Mouse (Mus musculus) hindbrain, embryonic 16.5 days (tissue): ENCODE measurements at regions not wholly inside any gene's neighbourhood (a gene's known extent, or its start where the extent isn't known, plus 50 kb on each side); places are given as distances from the start of the nearest gene placed in this dataset.

Experiments used
- ATAC-seq: fragments of 200-750 bp; cut with Nextera tagmentation; 2 replicates; pipeline ENCODE4 v1.8.0; 2017; ENCODE audit warnings: moderate TSS enrichment, moderate library complexity
- H3K27ac ChIP-seq: fragments of 300-500 bp; sonication (generic); 2 replicates; pipeline ENCODE4 v1.5.1; 2014; ENCODE audit warnings: low read depth, mild to moderate bottlenecking, control low read depth, low read length, moderate library complexity
- H3K27me3 ChIP-seq: fragments of 300-500 bp; sonication (generic); replicated peaks from 2 replicates; pipeline ENCODE4 v1.6.1; 2014; ENCODE audit warnings: low read length; ENCODE audit not compliant: control insufficient read depth, insufficient read depth
- H3K36me3 ChIP-seq: fragments of 300-500 bp; sonication (generic); 2 replicates; pipeline ENCODE4 v1.6.1; 2014; ENCODE audit warnings: mild to moderate bottlenecking, low read length, moderate library complexity, mixed read lengths; ENCODE audit not compliant: control insufficient read depth, insufficient read depth
- H3K4me1 ChIP-seq: fragments of 300-500 bp; sonication (generic); 2 replicates; pipeline ENCODE4 v1.6.1; 2014; ENCODE audit warnings: low read depth, low read length; ENCODE audit not compliant: control insufficient read depth, insufficient read depth
- H3K4me2 ChIP-seq: fragments of 300-500 bp; sonication (generic); 2 replicates; pipeline ENCODE4 v1.6.1; 2014; ENCODE audit warnings: mild to moderate bottlenecking, low read length, control low read depth, moderate library complexity
- H3K4me3 ChIP-seq: fragments of 300-500 bp; sonication (generic); 2 replicates; pipeline ENCODE4 v1.5.1; 2014; ENCODE audit warnings: mild to moderate bottlenecking, low read length, control low read depth, moderate library complexity
- H3K9ac ChIP-seq: fragments of 300-500 bp; sonication (generic); 2 replicates; pipeline ENCODE4 v1.6.1; 2014; ENCODE audit warnings: low read depth, mild to moderate bottlenecking, control low read depth, low read length, moderate library complexity
- H3K9me3 ChIP-seq: fragments of 300-500 bp; sonication (generic); 2 replicates; pipeline ENCODE4 v1.6.1; 2014; ENCODE audit warnings: mild to moderate bottlenecking, low read length, moderate library complexity; ENCODE audit not compliant: control insufficient read depth
- WGBS: fragments of 180-500 bp; shearing (Covaris S2); extraction: QIAGEN DNeasy Blood & Tissue Kit; methylation state at CpG from one replicate; pipeline ENCODE4 v1.1.7; 2014; 5-methylcytosine and 5-hydroxymethylcytosine counted together

DNA sequence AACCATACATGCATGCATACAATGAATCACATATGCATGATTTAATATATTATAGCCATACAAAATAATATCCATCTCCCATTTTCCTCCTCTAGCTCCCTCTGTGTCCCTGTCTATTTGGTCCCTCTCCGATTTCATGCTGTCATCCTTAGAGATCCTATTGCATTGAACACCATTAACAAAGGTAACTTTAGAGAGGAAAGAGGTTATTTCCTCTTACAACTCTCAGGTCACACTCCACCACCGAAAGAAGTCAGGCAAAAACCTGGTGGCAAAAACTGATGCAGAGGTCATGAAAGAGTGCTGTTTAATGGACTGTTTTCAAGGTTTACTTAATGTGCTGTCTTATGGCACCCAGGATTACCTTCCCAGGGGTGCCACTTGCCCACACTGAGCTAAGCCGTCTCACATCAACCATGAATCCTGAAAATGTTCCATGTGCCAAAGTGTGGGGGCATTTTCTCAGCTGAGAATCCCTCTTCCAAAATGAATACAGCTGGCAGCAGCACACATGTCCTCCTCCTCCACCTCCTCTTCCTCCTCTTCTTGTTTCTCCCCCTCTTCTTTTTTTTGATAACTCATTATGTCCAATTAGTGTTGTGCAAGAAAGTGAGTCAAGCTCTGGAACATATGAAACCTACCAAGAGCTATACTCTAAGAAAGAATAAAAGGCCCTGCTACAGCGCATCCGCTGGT lies 212.4 kb downstream of the Efhb start:
- H3K9me3 ChIP-seq = no peaks in the 10 kb centered on the region
- no peak overlapping the region for H3K9ac ChIP-seq
- H3K4me1 ChIP-seq = no peaks in the 10 kb centered on the region
- no peak overlapping the region for H3K27ac ChIP-seq
- 86% methylated on average over 5 of the region's 5 CpGs for WGBS
- no peaks in the 10 kb centered on the region for H3K27me3 ChIP-seq
- H3K36me3 ChIP-seq = no peaks in the 10 kb centered on the region
- H3K4me2 ChIP-seq = no peak overlapping the region
- H3K4me3 ChIP-seq = no peak overlapping the region
- no peak for ATAC-seq

DNA sequence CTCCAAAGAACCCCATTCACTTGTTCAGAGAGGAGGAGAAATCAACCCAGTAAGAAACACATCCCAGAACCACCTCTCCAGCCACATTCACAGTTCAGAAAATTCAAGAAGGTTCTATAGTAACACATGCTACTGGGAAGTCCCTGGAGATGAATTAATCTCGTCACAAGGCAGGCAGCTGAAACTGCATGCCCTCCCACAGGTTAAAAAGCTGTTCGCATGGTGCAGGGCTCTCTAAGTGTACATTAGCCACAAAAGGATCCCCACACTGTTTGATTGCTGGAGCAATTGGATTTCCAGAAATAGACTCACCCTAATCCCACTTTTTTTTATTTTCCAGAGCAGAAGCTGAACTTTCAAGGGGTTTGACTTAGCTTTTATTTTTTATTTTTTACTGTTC lies 214.6 kb downstream of the Efhb start:
- Histone ChIP-seq H3K27ac (no peak overlapping the region), H3K27me3 (no peaks in the 10 kb centered on the region), H3K9ac (no peak overlapping the region), H3K36me3 (no peaks in the 10 kb centered on the region), H3K4me1 (no peaks in the 10 kb centered on the region), H3K4me2 (no peak overlapping the region), H3K9me3 (no peaks in the 10 kb centered on the region), H3K4me3 (no peak overlapping the region)
- 0 out of 2 replicates have a peak, but pooled peaks have one; percentile 64 for ATAC-seq
- 32% methylated on average over 2 of the region's 2 CpGs for WGBS

DNA sequence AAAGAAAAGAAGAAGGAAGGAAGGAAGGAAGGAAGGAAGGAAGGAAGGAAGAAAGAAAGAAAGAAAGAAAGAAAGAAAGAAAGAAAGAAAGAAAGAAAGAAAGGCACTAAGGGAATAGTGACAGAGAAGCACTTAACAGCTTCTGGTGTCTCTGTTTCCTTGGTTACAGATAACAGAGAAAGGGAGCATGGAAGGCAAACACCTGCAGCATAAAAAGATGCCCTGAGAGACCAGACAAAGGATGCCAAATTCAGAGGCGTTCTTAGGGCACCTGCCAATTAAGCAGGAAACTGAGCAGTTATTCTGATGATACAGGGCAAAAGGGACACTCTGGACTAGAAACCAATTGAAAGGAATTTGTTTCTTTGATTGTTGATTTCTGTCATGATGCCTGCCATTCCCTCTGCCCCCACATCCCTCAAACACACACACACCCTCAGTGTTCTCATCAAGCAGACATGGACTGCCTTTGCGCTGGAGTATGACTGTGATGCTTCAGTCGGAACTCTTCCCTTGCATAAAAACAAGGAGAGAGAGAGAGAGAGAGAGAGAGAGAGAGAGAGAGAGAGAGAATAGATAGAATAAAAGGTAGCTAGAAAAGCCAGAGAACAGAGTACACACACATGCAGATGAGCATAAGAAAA lies 215.4 kb downstream of the Efhb start:
- H3K9me3 ChIP-seq = no peaks in the 10 kb centered on the region
- no peaks in the 10 kb centered on the region for H3K36me3 ChIP-seq
- no peak overlapping the region for H3K9ac ChIP-seq
- H3K4me2 ChIP-seq = no peak overlapping the region
- no peaks in the 10 kb centered on the region for H3K4me1 ChIP-seq
- WGBS = 50% methylated on average over 3 of the region's 3 CpGs
- ATAC-seq = peak; percentile 85
- H3K27ac ChIP-seq = no peak overlapping the region
- no peak overlapping the region for H3K4me3 ChIP-seq
- no peaks in the 10 kb centered on the region for H3K27me3 ChIP-seq

DNA sequence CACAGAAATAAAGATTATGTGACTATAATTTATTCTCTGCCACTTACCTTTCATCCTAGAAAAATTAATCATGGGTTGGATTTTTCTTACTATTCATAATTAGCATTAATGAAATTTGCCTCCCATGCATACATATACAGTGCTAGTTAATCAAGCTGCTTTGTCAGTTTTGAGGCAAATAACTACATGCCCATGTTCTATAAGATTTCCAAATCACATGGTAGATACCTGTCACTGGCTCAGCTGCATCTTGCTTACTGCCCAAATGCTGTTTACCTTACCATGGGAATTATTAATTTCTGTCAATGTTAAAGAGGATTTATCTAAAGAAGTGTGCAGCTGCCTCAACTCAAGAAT lies 252.7 kb downstream of the Efhb start:
- H3K4me3 ChIP-seq = no peak overlapping the region
- H3K4me1 ChIP-seq = no peaks in the 10 kb centered on the region; the same call in 1 of the 2 replicates
- no peak overlapping the region for H3K27ac ChIP-seq
- H3K27me3 ChIP-seq = no peaks in the 10 kb centered on the region
- H3K36me3 ChIP-seq = no peaks in the 10 kb centered on the region
- no peaks in the 10 kb centered on the region for H3K9me3 ChIP-seq
- H3K9ac ChIP-seq = no peak overlapping the region
- ATAC-seq = no peak; the same call in 1 of the 2 replicates
- H3K4me2 ChIP-seq = no peak overlapping the region

DNA sequence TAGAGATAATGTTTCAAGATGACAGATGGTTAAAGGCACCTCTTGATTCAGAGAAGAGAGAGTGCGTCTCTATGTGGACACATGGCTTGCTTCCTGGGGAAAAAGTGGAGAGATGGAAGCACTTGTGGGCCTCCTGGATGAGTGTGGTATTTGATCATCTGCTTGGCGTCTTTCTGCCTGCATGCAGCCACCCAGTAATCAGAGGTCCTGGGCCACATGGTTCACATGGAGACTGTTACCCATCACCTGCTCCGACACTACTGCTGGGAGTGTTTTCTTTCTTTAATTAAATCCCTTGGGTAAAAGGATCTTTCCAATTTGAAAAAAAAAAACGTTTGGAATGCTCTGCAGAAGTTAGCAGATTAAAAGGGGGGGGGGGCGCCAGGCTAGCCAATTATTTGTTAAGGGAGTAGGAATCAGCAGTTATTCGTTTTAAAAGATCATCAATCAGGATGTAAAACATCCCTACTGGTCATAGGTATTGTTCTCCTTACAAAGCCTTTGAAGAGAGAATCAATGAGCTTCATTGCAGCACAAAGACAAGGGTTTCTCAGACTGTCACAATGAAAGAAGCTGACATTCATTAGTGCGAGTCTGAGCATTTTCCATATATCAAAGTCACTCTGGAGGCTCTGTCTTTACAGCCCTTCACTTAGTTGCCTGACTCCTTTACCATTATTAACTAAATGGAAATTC lies 253.3 kb downstream of the Efhb start:
- H3K27ac ChIP-seq = no peak overlapping the region
- H3K4me1 ChIP-seq = no peaks in the 10 kb centered on the region; the same call in 1 of the 2 replicates
- H3K27me3 ChIP-seq = no peaks in the 10 kb centered on the region
- no peaks in the 10 kb centered on the region for H3K36me3 ChIP-seq
- 9% methylated on average over 7 of the region's 7 CpGs for WGBS
- H3K4me3 ChIP-seq = no peak overlapping the region
- H3K9me3 ChIP-seq = no peaks in the 10 kb centered on the region
- no peak; the same call in 1 of the 2 replicates for ATAC-seq
- H3K9ac ChIP-seq = no peak overlapping the region
- no peak overlapping the region for H3K4me2 ChIP-seq
